Mouse (Mus musculus) liver, embryonic 12.5 days (tissue): ENCODE results near the gene Zbtb38. TPM values are rescaled to one million over a fixed set of nuclear protein-coding genes. Genes with fewer than 3 reads are reported as not detected.

Source experiments
- ATAC-seq: fragments of 200-750 bp; cut with Nextera tagmentation; 2 replicates; pipeline ENCODE4 v1.8.0; 2017; ENCODE audit warnings: moderate number of reproducible peaks, mild to moderate bottlenecking, moderate library complexity
- H3K27ac ChIP-seq: fragments of 300-500 bp; sonication (generic); 2 replicates; pipeline ENCODE4 v1.5.1; 2016; ENCODE audit warnings: mild to moderate bottlenecking
- H3K27me3 ChIP-seq: fragments of 300-500 bp; sonication (generic); replicated peaks from 2 replicates; pipeline ENCODE4 v1.6.1; 2016; ENCODE audit warnings: mild to moderate bottlenecking, moderate library complexity
- H3K36me3 ChIP-seq: fragments of 300-500 bp; sonication (generic); 2 replicates; pipeline ENCODE4 v1.6.1; 2016; ENCODE audit warnings: mild to moderate bottlenecking, moderate library complexity
- H3K4me1 ChIP-seq: fragments of 300-500 bp; sonication (generic); 2 replicates; pipeline ENCODE4 v1.6.1; 2016
- H3K4me2 ChIP-seq: fragments of 300-500 bp; sonication (generic); 2 replicates; pipeline ENCODE4 v1.6.1; 2016; ENCODE audit warnings: mild to moderate bottlenecking, moderate library complexity
- H3K4me3 ChIP-seq: fragments of 300-500 bp; sonication (generic); 2 replicates; pipeline ENCODE4 v1.5.1; 2016; ENCODE audit warnings: mild to moderate bottlenecking, moderate library complexity
- H3K9ac ChIP-seq: fragments of 300-500 bp; sonication (generic); 2 replicates; pipeline ENCODE4 v1.6.1; 2016; ENCODE audit warnings: mild to moderate bottlenecking, moderate library complexity
- H3K9me3 ChIP-seq: fragments of 300-500 bp; sonication (generic); replicated peaks from 2 replicates; pipeline ENCODE4 v1.6.1; 2016; ENCODE audit warnings: mild to moderate bottlenecking, moderate library complexity
- WGBS: fragments of 180-500 bp; shearing (Covaris S2); methylation state at CpG from one replicate; pipeline ENCODE4 v1.1.7; 2016; ENCODE audit not compliant: insufficient replicate concordance; 5-methylcytosine and 5-hydroxymethylcytosine counted together
- polyA plus RNA-seq: library from polyadenylated mRNA; unstranded; fragments of >200 nt; fragmentation: Nextera tagmentation; extraction: Ambion mirVana; gene quantifications from 2 replicates; pipeline ENCODE4 v1.2.1, GENCODE M21; 2016

Gene Zbtb38
- polyA plus RNA-seq, 1 experiment from 2014 or later, result 7.0 TPM

GRCm38 (mm10) chr9:96704935-96705334, 47.7 kb downstream of the Zbtb38 start:
- no peaks in the 10 kb centered on the region for H3K27me3 ChIP-seq
- peaks cover 20% of the 10 kb centered on the region for H3K4me1 ChIP-seq
- H3K27ac ChIP-seq, result no peak overlapping the region
- no peaks in the 10 kb centered on the region for H3K9me3 ChIP-seq
- no peak overlapping the region for H3K4me2 ChIP-seq
- no peak for ATAC-seq
- peaks cover 8% of the 10 kb centered on the region for H3K36me3 ChIP-seq
- WGBS, result 68% methylated on average over 9 of the region's 9 CpGs
- H3K4me3 ChIP-seq, result no peak overlapping the region
- no peak overlapping the region for H3K9ac ChIP-seq

GRCm38 (mm10) chr9:96701891-96702290, 50.7 kb downstream of the Zbtb38 start:
- WGBS, result 79% methylated on average over 10 of the region's 10 CpGs

GRCm38 (mm10) chr9:96699276-96700035, 53.2 kb downstream of the Zbtb38 start:
- H3K27ac ChIP-seq, result no peak overlapping the region
- H3K27me3 ChIP-seq, result no peaks in the 10 kb centered on the region
- 0 out of 2 replicates have a peak, but pooled peaks cover 5% of the 10 kb centered on the region for H3K4me1 ChIP-seq
- ATAC-seq, result no peak
- 92% methylated on average over 6 of the region's 6 CpGs for WGBS
- no peak overlapping the region for H3K9ac ChIP-seq
- H3K36me3 ChIP-seq, result peaks cover 22% of the 10 kb centered on the region
- H3K4me3 ChIP-seq, result no peak overlapping the region
- no peak overlapping the region for H3K4me2 ChIP-seq
- peaks cover 7% of the 10 kb centered on the region; the same call in 1 of the 2 replicates for H3K9me3 ChIP-seq

More at GRCm38 (mm10) chr9:96701891-96702290, 50.7 kb downstream of the Zbtb38 start:
- Histone ChIP-seq H3K27me3 (no peaks in the 10 kb centered on the region), H3K36me3 (peaks cover 22% of the 10 kb centered on the region), H3K9me3 (peaks cover 7% of the 10 kb centered on the region; the same call in 1 of the 2 replicates), H3K9ac (no peak overlapping the region), H3K4me3 (no peak overlapping the region), H3K4me2 (no peak overlapping the region), H3K4me1 (peaks cover 25% of the 10 kb centered on the region), H3K27ac (no peak overlapping the region)
- no peak for ATAC-seq

- ATAC-seq, result no peak
- Histone ChIP-seq H3K27ac (no peak overlapping the region), H3K4me1 (0 out of 2 replicates have a peak, but pooled peaks cover 5% of the 10 kb centered on the region), H3K9me3 (peaks cover 7% of the 10 kb centered on the region; the same call in 1 of the 2 replicates), H3K4me2 (no peak overlapping the region), H3K4me3 (no peak overlapping the region), H3K9ac (no peak overlapping the region), H3K27me3 (no peaks in the 10 kb centered on the region), H3K36me3 (peaks cover 20% of the 10 kb centered on the region)
- WGBS, result 81% methylated on average over 14 of the region's 14 CpGs
Measured at GRCm38 (mm10) chr9:96696788-96697492, 55.7 kb downstream of the Zbtb38 start.

- H3K27ac ChIP-seq, result no peak overlapping the region
Measured at GRCm38 (mm10) chr9:96696141-96696561, 56.5 kb downstream of the Zbtb38 start.

GRCm38 (mm10) chr9:96690461-96690863, 62.2 kb downstream of the Zbtb38 start:
- Histone ChIP-seq H3K9ac (no peak overlapping the region), H3K4me1 (0 out of 2 replicates have a peak, but pooled peaks cover 5% of the 10 kb centered on the region), H3K36me3 (peaks cover 36% of the 10 kb centered on the region), H3K27me3 (no peaks in the 10 kb centered on the region), H3K9me3 (no peaks in the 10 kb centered on the region), H3K4me3 (no peak overlapping the region), H3K4me2 (no peak overlapping the region), H3K27ac (no peak overlapping the region)
- 84% methylated on average over 4 of the region's 4 CpGs for WGBS
- ATAC-seq, result no peak

More at GRCm38 (mm10) chr9:96696141-96696561, 56.5 kb downstream of the Zbtb38 start:
- ATAC-seq, result no peak
- Histone ChIP-seq H3K9me3 (peaks cover 7% of the 10 kb centered on the region; the same call in 1 of the 2 replicates), H3K36me3 (peaks cover 20% of the 10 kb centered on the region), H3K9ac (no peak overlapping the region), H3K4me1 (0 out of 2 replicates have a peak, but pooled peaks cover 5% of the 10 kb centered on the region), H3K27me3 (no peaks in the 10 kb centered on the region), H3K4me3 (no peak overlapping the region), H3K4me2 (no peak overlapping the region)
- 77% methylated on average over 12 of the region's 12 CpGs for WGBS

- no peaks in the 10 kb centered on the region for H3K9me3 ChIP-seq
- no peak overlapping the region for H3K4me3 ChIP-seq
- 0 out of 2 replicates have a peak, but pooled peaks cover 5% of the 10 kb centered on the region for H3K4me1 ChIP-seq
- WGBS, result 70% methylated on average over 4 of the region's 4 CpGs
- H3K27ac ChIP-seq, result no peak overlapping the region
- no peaks in the 10 kb centered on the region for H3K27me3 ChIP-seq
- H3K36me3 ChIP-seq, result peaks cover 40% of the 10 kb centered on the region
- no peak overlapping the region for H3K4me2 ChIP-seq
- ATAC-seq, result no peak
- no peak overlapping the region for H3K9ac ChIP-seq
Measured at GRCm38 (mm10) chr9:96689076-96689475, 63.6 kb downstream of the Zbtb38 start.

GRCm38 (mm10) chr9:96688194-96688875, 64.3 kb downstream of the Zbtb38 start:
- H3K4me3 ChIP-seq, result no peak overlapping the region
- no peak for ATAC-seq
- 73% methylated on average over 21 of the region's 21 CpGs for WGBS
- H3K4me1 ChIP-seq, result 0 out of 2 replicates have a peak, but pooled peaks cover 5% of the 10 kb centered on the region
- no peaks in the 10 kb centered on the region for H3K27me3 ChIP-seq
- no peak overlapping the region for H3K27ac ChIP-seq
- no peaks in the 10 kb centered on the region for H3K9me3 ChIP-seq
- peaks cover 41% of the 10 kb centered on the region for H3K36me3 ChIP-seq
- H3K9ac ChIP-seq, result no peak overlapping the region
- H3K4me2 ChIP-seq, result no peak overlapping the region

- no peaks in the 10 kb centered on the region for H3K27me3 ChIP-seq
- H3K4me2 ChIP-seq, result no peak overlapping the region
- H3K9ac ChIP-seq, result no peak overlapping the region
- ATAC-seq, result no peak
- 83% methylated on average over 20 of the region's 20 CpGs for WGBS
- H3K4me1 ChIP-seq, result 0 out of 2 replicates have a peak, but pooled peaks cover 5% of the 10 kb centered on the region
- H3K36me3 ChIP-seq, result peaks cover 41% of the 10 kb centered on the region
- H3K27ac ChIP-seq, result no peak overlapping the region
- no peaks in the 10 kb centered on the region for H3K9me3 ChIP-seq
- H3K4me3 ChIP-seq, result no peak overlapping the region
Measured at GRCm38 (mm10) chr9:96687591-96688186, 64.9 kb downstream of the Zbtb38 start.

- Histone ChIP-seq H3K4me1 (0 out of 2 replicates have a peak, but pooled peaks cover 5% of the 10 kb centered on the region), H3K27ac (no peak overlapping the region), H3K27me3 (no peaks in the 10 kb centered on the region), H3K4me2 (no peak overlapping the region), H3K4me3 (no peak overlapping the region), H3K36me3 (peaks cover 40% of the 10 kb centered on the region), H3K9ac (no peak overlapping the region), H3K9me3 (no peaks in the 10 kb centered on the region)
- ATAC-seq, result no peak
- WGBS, result 82% methylated on average over 18 of the region's 18 CpGs
Measured at GRCm38 (mm10) chr9:96685600-96686084, 67.0 kb downstream of the Zbtb38 start.

- Histone ChIP-seq H3K9ac (no peak overlapping the region), H3K4me2 (no peak overlapping the region), H3K27me3 (no peaks in the 10 kb centered on the region), H3K4me1 (0 out of 2 replicates have a peak, but pooled peaks cover 5% of the 10 kb centered on the region), H3K9me3 (no peaks in the 10 kb centered on the region), H3K4me3 (no peak overlapping the region), H3K27ac (no peak overlapping the region), H3K36me3 (peaks cover 40% of the 10 kb centered on the region)
- WGBS, result 82% methylated on average over 14 of the region's 14 CpGs
- ATAC-seq, result no peak
Measured at GRCm38 (mm10) chr9:96684866-96685599, 67.6 kb downstream of the Zbtb38 start.
